Mouse (Mus musculus) mature B cell (primary cell): ENCODE results near the gene Gm29423.
"Not testable (repeated sequence)": the region's sequence is repeated elsewhere in the genome, so short reads cannot be mapped to it uniquely, and the experiment has no call there.

Experiments used
- in situ Hi-C: fragments of 300-500 bp; cut with MboI; formaldehyde crosslinking; loops from 2 replicates; pipeline ENCODE4 v1.14.3; 2019

The Gm29423 gene

DNA sequence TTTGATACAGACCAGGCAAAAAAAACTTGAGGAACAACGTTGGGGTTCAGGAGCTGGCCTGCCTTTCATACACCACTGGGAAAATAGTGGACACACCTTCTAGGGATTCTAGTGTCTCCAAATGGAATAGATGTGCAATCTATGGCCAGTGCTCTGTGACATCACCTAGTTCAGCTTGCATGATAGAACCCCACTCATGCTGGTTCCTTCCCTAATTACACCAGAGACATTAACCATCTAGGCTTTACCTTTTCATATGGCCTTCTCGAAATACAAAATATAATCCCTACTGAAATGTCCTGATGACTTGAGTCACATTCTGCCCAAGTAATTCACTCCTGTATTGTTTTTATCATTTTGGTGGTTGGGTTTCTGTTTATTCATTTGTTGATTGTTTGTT, at the start of gene Gm29423, which contains the start of gene Gm29644:
TSS of gene Gm29423 (minus strand) at position 101 of the 400 bp plus-strand sequence.
TSS of gene Gm29644 (minus strand) at position 157 of the 400 bp plus-strand sequence.
- in situ Hi-C loops, result not testable (repeated sequence)

DNA sequence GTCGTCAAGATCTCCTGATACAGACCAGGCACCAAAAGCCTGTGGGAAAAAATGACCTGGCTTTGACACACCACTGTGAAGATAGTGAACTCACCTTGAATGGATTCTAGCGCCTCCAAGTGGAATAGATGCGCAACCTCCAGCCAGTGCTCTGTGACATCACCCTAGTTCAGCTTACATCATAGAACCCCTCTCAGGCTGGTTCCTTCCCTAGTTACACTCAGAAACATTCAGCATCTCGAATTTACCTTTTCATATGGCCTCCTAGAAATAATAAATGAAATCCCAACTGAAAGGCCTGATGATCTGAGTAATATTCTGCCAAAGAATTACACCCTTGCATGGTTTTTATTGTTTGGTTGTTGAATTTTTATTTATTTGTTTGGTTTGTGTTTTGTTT, 29.5 kb downstream of the Gm29423 start, which contains the start of gene Gm21118:
TSS of gene Gm21118 (minus strand) at position 101 of the 400 bp plus-strand sequence.
- in situ Hi-C loops, result not testable (repeated sequence)
